Mouse (Mus musculus): Measurements from ENCODE around the gene Henmt1. TPM values are rescaled to one million over a fixed set of nuclear protein-coding genes. Genes with fewer than 3 reads are reported as not detected.

The Henmt1 gene
- total and polyA plus RNA-seq, 2 experiments, result not detected

DNA sequence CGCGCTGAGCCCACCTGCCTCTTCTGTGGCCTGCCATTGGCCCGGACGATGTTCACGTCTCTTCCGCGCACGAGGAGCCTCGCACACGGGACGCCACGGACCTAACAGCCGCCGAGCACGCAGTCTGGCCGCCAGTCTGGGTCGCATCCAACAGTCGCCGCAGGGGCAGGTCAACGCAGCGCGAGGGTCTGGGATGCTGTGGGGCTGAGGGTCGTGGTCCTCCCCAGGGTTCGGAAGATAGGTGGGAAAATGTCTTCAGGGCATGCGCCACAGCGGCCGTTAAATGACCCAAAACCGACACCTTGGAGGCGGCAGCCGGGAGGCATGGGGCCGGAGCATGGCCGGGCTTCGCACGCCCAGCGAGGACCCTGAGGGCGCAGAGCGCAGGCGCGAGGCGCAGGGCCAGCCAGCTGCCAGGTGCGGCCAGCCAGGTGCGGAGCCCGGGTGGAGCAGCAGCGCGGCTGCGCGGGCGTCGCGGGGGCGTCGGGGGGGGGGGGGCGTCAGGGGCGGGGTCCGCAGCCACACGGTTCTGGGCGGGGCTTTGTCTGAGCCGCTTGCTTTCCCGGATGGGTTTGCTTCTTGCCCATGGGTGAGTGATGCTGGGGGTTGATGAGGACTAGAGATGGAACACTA lies 444 bp downstream of the Henmt1 start, which contains the start of gene Gm9857:
TSS of gene Gm9857 (minus strand) at position 445 of the 633 bp plus-strand sequence.
- WGBS, result 48% methylated on average over 55 of the region's 59 CpGs
- Histone ChIP-seq H3K27me3 (ENCODE audit: control insufficient read depth, insufficient read depth, low read length) (peaks cover 5% of the 10 kb centered on the region), H3K27ac (replicated peaks; ENCODE audit: insufficient read depth, low read depth, low read length) (no peak within 1 kb of the TSS), H3K36me3 (ENCODE audit: control insufficient read depth, insufficient read depth, low read length) (no peaks in the 10 kb centered on the region), H3K4me3 (ENCODE audit: insufficient read depth, low read depth, low read length) (no peak within 1 kb of the TSS; the same call in 1 of the 2 replicates), H3K79me2 (ENCODE audit: control insufficient read depth, insufficient read depth, low read length) (no peaks in the 10 kb centered on the region), H3K4me1 (ENCODE audit: control insufficient read depth, insufficient read depth, low read length) (no peaks in the 10 kb centered on the region), H3K9ac (ENCODE audit: low read depth, low read length) (no peak within 1 kb of the TSS)
- TF ChIP-seq POLR2A (IDR thresholded peaks at IDR 0.05; ENCODE audit: extremely low read depth, insufficient read depth, low read length) (no peak), CTCF (IDR thresholded peaks at IDR 0.05; ENCODE audit: low read depth, low read length) (no peak)
- DNase-seq (ENCODE audit: extremely low read depth, low read depth, low spot score), result no peak

DNA sequence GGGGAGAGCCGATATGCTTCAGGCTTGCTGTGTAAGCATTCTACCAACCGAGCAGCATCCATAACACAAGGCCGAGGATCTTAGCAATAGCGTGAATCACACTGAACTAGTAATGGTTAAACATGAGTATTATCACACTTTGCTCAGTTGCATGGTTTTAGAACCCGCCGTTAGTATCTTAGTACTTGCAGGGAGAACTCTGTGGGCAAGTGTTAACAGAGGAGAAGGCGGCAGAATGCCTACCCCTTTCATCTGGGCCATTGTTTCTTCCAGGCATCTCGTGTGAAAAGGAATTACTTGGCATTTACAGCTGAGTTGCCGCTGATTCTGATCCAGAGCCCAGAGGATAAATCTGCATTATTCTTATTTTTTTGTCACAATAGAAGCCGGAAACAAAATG lies 1.3 kb downstream of the Henmt1 start:
- H3K4me1 ChIP-seq (ENCODE audit: control insufficient read depth, insufficient read depth, low read length), result no peaks in the 10 kb centered on the region
- WGBS, result 86% methylated on average over 10 of the region's 10 CpGs
- H3K27me3 ChIP-seq (ENCODE audit: control insufficient read depth, insufficient read depth, low read length), result peaks cover 5% of the 10 kb centered on the region
- H3K36me3 ChIP-seq (ENCODE audit: control insufficient read depth, insufficient read depth, low read length), result no peaks in the 10 kb centered on the region
- no peak for DNase-seq (ENCODE audit: extremely low read depth, low read depth, low spot score)
- no peaks in the 10 kb centered on the region for H3K79me2 ChIP-seq (ENCODE audit: control insufficient read depth, insufficient read depth, low read length)
- H3K4me3 ChIP-seq (ENCODE audit: insufficient read depth, low read depth, low read length), result no peak overlapping the region
- H3K9ac ChIP-seq (ENCODE audit: low read depth, low read length), result no peak overlapping the region
- no peak for TF ChIP-seq POLR2A (IDR thresholded peaks at IDR 0.05; ENCODE audit: extremely low read depth, insufficient read depth, low read length)
- no peak for TF ChIP-seq CTCF (IDR thresholded peaks at IDR 0.05; ENCODE audit: low read depth, low read length)
- H3K27ac ChIP-seq (replicated peaks; ENCODE audit: insufficient read depth, low read depth, low read length), result no peak overlapping the region

DNA sequence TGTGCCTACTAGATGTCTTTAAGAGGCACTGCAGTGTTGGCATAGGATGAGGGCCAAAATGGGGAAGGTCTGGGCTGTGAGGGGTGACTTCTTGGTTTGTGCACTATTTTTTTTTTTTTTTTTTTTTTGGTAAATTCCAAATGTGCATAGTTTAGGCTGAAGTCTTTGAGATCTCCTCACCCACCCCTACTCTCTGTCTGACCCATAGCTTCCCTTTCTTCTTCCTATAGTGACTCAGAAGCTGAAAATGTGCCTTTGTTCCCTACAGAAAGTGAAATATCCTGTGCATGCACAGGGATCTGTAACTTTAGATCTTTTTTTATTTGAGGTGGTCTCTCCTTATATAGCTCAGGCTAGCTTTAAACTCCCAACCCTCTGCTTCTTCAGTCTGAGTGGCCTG lies 18.3 kb downstream of the Henmt1 start:
- Histone ChIP-seq H3K4me1 (ENCODE audit: control insufficient read depth, insufficient read depth, low read length) (no peaks in the 10 kb centered on the region), H3K79me2 (ENCODE audit: control insufficient read depth, insufficient read depth, low read length) (no peaks in the 10 kb centered on the region), H3K9ac (ENCODE audit: low read depth, low read length) (no peak overlapping the region), H3K36me3 (ENCODE audit: control insufficient read depth, insufficient read depth, low read length) (no peaks in the 10 kb centered on the region), H3K4me3 (ENCODE audit: insufficient read depth, low read depth, low read length) (no peak overlapping the region), H3K27me3 (ENCODE audit: control insufficient read depth, insufficient read depth, low read length) (no peaks in the 10 kb centered on the region), H3K27ac (replicated peaks; ENCODE audit: insufficient read depth, low read depth, low read length) (no peak overlapping the region)
- no peak for TF ChIP-seq POLR2A (IDR thresholded peaks at IDR 0.05; ENCODE audit: extremely low read depth, insufficient read depth, low read length)
- TF ChIP-seq CTCF (IDR thresholded peaks at IDR 0.05; ENCODE audit: low read depth, low read length), result no peak
- no peak for DNase-seq (ENCODE audit: extremely low read depth, low read depth, low spot score)

DNA sequence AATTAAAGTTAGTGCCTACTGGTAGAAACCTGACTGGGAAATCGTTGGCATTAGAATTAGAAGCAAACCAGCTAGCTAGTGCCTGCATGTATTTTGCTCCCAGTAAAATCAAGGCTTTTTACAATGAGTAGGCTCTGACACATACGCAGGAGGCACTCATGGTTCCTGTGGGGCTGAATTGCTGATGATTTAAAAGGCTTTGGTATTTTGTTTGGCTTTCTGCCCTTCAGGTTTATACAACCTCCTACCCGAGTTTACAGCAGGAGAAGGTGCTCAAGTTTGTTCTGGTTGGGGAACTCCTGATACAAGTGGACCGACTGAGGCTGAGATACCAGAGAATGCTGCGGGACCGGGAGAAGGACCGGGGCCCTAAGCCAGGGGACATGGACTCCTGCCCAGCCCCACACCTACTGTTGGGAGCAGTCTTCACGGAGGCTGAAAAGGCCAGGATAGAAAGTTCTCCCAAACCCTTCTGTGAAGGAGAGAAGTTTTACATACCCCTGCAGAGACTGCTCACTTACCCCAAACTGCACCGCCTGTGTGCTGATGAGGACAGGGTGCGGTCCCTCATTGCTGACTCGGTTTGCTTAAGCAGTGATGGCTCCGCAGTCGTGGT lies 20.1 kb downstream of the Henmt1 start:
- no peak for DNase-seq (ENCODE audit: extremely low read depth, low read depth, low spot score)
- H3K27ac ChIP-seq (replicated peaks; ENCODE audit: insufficient read depth, low read depth, low read length), result no peak overlapping the region
- H3K4me1 ChIP-seq (ENCODE audit: control insufficient read depth, insufficient read depth, low read length), result no peaks in the 10 kb centered on the region
- 75% methylated on average over 13 of the region's 13 CpGs for WGBS
- H3K4me3 ChIP-seq (ENCODE audit: insufficient read depth, low read depth, low read length), result no peak overlapping the region
- no peaks in the 10 kb centered on the region for H3K79me2 ChIP-seq (ENCODE audit: control insufficient read depth, insufficient read depth, low read length)
- TF ChIP-seq POLR2A (IDR thresholded peaks at IDR 0.05; ENCODE audit: extremely low read depth, insufficient read depth, low read length) (no peak), CTCF (IDR thresholded peaks at IDR 0.05; ENCODE audit: low read depth, low read length) (no peak)
- H3K36me3 ChIP-seq (ENCODE audit: control insufficient read depth, insufficient read depth, low read length), result no peaks in the 10 kb centered on the region
- no peak overlapping the region for H3K9ac ChIP-seq (ENCODE audit: low read depth, low read length)
- H3K27me3 ChIP-seq (ENCODE audit: control insufficient read depth, insufficient read depth, low read length), result no peaks in the 10 kb centered on the region

DNA sequence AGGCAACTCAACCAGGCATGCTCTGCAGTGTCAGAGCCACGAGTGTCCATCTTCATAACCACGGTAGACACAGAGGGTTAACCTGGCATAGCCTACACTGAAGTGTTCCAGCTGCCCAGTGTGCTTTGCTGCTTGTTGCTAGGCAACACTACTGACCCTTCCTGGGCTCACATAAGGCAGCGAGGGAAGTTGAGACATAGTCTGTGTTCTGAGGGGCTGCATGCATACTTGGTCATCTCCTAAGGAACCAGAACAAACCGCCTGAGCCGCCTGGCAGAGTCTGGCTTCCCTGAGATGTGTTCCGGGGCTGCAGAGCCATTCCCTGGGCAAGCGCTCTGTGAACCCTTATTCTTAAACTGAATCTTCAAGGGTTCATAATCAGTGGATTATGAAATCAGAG lies 21.6 kb downstream of the Henmt1 start:
- H3K27me3 ChIP-seq (ENCODE audit: control insufficient read depth, insufficient read depth, low read length), result no peaks in the 10 kb centered on the region
- no peak overlapping the region for H3K27ac ChIP-seq (replicated peaks; ENCODE audit: insufficient read depth, low read depth, low read length)
- no peak overlapping the region for H3K9ac ChIP-seq (ENCODE audit: low read depth, low read length)
- no peaks in the 10 kb centered on the region for H3K36me3 ChIP-seq (ENCODE audit: control insufficient read depth, insufficient read depth, low read length)
- WGBS, result 61% methylated on average over 7 of the region's 7 CpGs
- no peak for DNase-seq (ENCODE audit: extremely low read depth, low read depth, low spot score)
- H3K4me1 ChIP-seq (ENCODE audit: control insufficient read depth, insufficient read depth, low read length), result no peaks in the 10 kb centered on the region
- H3K4me3 ChIP-seq (ENCODE audit: insufficient read depth, low read depth, low read length), result no peak overlapping the region
- H3K79me2 ChIP-seq (ENCODE audit: control insufficient read depth, insufficient read depth, low read length), result no peaks in the 10 kb centered on the region
- TF ChIP-seq CTCF (IDR thresholded peaks at IDR 0.05; ENCODE audit: low read depth, low read length) (no peak), POLR2A (IDR thresholded peaks at IDR 0.05; ENCODE audit: extremely low read depth, insufficient read depth, low read length) (no peak)

DNA sequence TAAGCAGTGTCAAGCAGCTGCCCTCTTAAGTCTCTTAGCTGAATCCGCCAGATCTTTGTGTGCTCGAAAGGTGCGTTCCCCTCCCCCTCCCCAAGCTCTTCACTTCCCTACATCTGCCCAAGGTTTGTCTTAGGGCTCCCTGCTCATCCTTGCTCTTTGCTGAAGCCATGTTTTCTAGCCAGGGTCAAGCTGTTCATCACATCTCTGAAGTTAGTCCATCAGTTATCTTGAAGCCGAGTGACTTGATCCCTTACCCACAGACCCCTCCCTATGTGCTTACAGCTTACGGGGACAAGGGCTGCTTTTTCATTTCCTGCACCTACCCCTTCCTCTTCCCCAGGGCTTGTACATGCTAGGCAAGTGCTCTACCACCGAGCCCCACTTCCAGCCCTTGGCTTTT lies 22.0 kb downstream of the Henmt1 start:
- H3K27ac ChIP-seq (replicated peaks; ENCODE audit: insufficient read depth, low read depth, low read length), result no peak overlapping the region
- DNase-seq (ENCODE audit: extremely low read depth, low read depth, low spot score), result no peak
- no peaks in the 10 kb centered on the region for H3K4me1 ChIP-seq (ENCODE audit: control insufficient read depth, insufficient read depth, low read length)
- H3K36me3 ChIP-seq (ENCODE audit: control insufficient read depth, insufficient read depth, low read length), result no peaks in the 10 kb centered on the region
- no peaks in the 10 kb centered on the region for H3K79me2 ChIP-seq (ENCODE audit: control insufficient read depth, insufficient read depth, low read length)
- H3K4me3 ChIP-seq (ENCODE audit: insufficient read depth, low read depth, low read length), result no peak overlapping the region
- TF ChIP-seq CTCF (IDR thresholded peaks at IDR 0.05; ENCODE audit: low read depth, low read length) (no peak), POLR2A (IDR thresholded peaks at IDR 0.05; ENCODE audit: extremely low read depth, insufficient read depth, low read length) (no peak)
- H3K27me3 ChIP-seq (ENCODE audit: control insufficient read depth, insufficient read depth, low read length), result no peaks in the 10 kb centered on the region
- H3K9ac ChIP-seq (ENCODE audit: low read depth, low read length), result no peak overlapping the region
- 71% methylated on average over 6 of the region's 6 CpGs for WGBS
